Mouse (Mus musculus) urinary bladder, postnatal 25 days (tissue): ENCODE measurements at regions not wholly inside any gene's neighbourhood (a gene's known extent, or its start where the extent isn't known, plus 50 kb on each side); places are given as distances from the start of the nearest gene placed in this dataset.
"Not testable (repeated sequence)": the region's sequence is repeated elsewhere in the genome, so short reads cannot be mapped to it uniquely, and the experiment has no call there.

Experiments used
- DNase-seq: peaks from one replicate; pipeline ENCODE4 v3.0.0; 2022; ENCODE audit warnings: low spot score

GRCm38 (mm10) chr5:148775232-148775631 is 153.9 kb downstream of the Katnal1 start:
- no peak for DNase-seq

GRCm38 (mm10) chr5:148774446-148774845 is 154.7 kb downstream of the Katnal1 start:
- no peak for DNase-seq

- no peak for DNase-seq
These were observed 159.7 kb downstream of the Katnal1 start for GRCm38 (mm10) chr5:148769452-148769851.

- DNase-seq, result no peak
These were observed 160.8 kb downstream of the Katnal1 start for GRCm38 (mm10) chr5:148768346-148768745.

- DNase-seq, result no peak
These were observed 163.1 kb downstream of the Katnal1 start for GRCm38 (mm10) chr5:148765993-148766392.

- DNase-seq, result no peak
These were observed 169.0 kb downstream of the Katnal1 start for GRCm38 (mm10) chr5:148760108-148760507.

GRCm38 (mm10) chr5:148758786-148759185 is 170.3 kb downstream of the Katnal1 start:
- DNase-seq, result no peak

- no peak for DNase-seq
These were observed 171.4 kb downstream of the Katnal1 start for GRCm38 (mm10) chr5:148757715-148758114.

- DNase-seq, result no peak
These were observed 171.9 kb downstream of the Katnal1 start for GRCm38 (mm10) chr5:148757236-148757635.

GRCm38 (mm10) chr5:148756246-148756930 is 172.7 kb downstream of the Katnal1 start:
- DNase-seq, result no peak

- DNase-seq, result no peak
These were observed 173.3 kb downstream of the Katnal1 start for GRCm38 (mm10) chr5:148755807-148756206.

GRCm38 (mm10) chr5:148754896-148755295 is 174.2 kb downstream of the Katnal1 start:
- DNase-seq, result no peak

GRCm38 (mm10) chr5:148754363-148754762 is 174.8 kb downstream of the Katnal1 start:
- DNase-seq, result no peak

- DNase-seq, result no peak
These were observed 175.7 kb downstream of the Katnal1 start for GRCm38 (mm10) chr5:148753457-148753856.

- DNase-seq, result no peak
These were observed 177.1 kb downstream of the Katnal1 start for GRCm38 (mm10) chr5:148751980-148752379.

- DNase-seq, result no peak
These were observed 179.0 kb downstream of the Katnal1 start for GRCm38 (mm10) chr5:148750002-148750734.

- DNase-seq, result no peak
These were observed 181.0 kb downstream of the Katnal1 start for GRCm38 (mm10) chr5:148747972-148748764.

- no peak for DNase-seq
These were observed 181.6 kb downstream of the Katnal1 start for GRCm38 (mm10) chr5:148747549-148747948.

GRCm38 (mm10) chr5:148746726-148747125 is 182.4 kb downstream of the Katnal1 start:
- not testable (repeated sequence) for DNase-seq

- no peak for DNase-seq
These were observed 184.3 kb downstream of the Katnal1 start for GRCm38 (mm10) chr5:148744676-148745391.

- no peak for DNase-seq
These were observed 186.8 kb downstream of the Katnal1 start for GRCm38 (mm10) chr5:148742158-148742835.
